Mouse (Mus musculus): Measurements from ENCODE around the gene Arl16. TPM values are rescaled to one million over a fixed set of nuclear protein-coding genes. Genes with fewer than 3 reads are reported as not detected.

Gene Arl16
- total RNA-seq, 2 experiments from 2014 or later = 19.8 to 20.2 TPM

- no peak for ATAC-seq (replicated peaks; ENCODE audit: poor library complexity)
These were observed 14.1 kb downstream of the Arl16 start, which contains the start of gene Pde6g for GRCm38 (mm10) chr11:120453306-120453705. Pde6g (minus strand) TSS chr11:120453500.

DNA sequence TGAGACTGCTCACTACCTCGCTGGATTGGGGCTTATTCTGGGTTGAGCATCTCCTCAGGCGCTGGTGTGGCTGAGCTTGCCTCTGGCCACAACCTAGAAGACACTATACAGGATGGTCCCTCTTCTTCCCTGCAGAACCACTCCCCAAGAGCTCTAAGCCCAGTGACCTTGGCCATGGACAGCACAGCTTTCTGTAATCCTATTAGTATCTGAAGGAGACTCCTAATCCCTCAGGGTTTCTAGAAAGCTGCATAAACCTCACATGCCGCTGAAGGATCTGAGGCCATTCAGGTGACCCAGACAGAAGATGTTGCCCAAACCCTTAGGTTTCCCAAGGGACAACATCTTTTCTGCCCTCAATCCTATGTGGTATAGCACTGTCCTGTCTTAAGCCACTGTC lies 15.2 kb downstream of the Arl16 start:
- ATAC-seq (replicated peaks; ENCODE audit: poor library complexity) = no peak

- ATAC-seq (replicated peaks; ENCODE audit: poor library complexity) = no peak
These were observed 20.2 kb downstream of the Arl16 start for GRCm38 (mm10) chr11:120447179-120447578.

- no peak for ATAC-seq (replicated peaks; ENCODE audit: poor library complexity)
These were observed 21.9 kb downstream of the Arl16 start for GRCm38 (mm10) chr11:120445475-120445874.

GRCm38 (mm10) chr11:120444106-120444505 lies 23.3 kb downstream of the Arl16 start:
- no peak for ATAC-seq (replicated peaks; ENCODE audit: poor library complexity)

DNA sequence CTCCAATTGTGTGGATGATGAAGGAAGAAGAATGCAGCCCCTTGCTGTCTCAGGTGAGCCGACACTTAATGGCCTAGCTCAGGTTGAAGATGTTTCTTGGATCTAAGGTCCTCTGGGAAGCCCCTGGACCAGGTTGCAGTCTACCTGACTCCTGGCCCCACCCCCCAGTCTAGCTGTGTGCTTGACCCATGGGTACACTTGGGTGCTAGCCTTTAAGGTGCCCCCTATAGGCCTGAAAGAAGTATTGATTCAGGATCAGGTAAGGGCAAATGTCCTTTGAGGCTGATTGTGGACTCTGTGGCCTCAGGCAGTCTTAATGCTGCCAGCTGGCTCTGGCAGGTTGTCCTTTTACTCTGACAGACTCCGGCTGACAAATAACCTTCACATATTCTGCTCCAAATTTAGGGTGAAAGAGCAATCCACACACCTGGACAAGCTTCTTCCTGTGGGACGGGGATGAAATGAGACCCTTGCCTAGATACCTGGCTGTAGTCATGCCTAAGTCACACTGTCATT lies 24.6 kb downstream of the Arl16 start:
- ATAC-seq (replicated peaks; ENCODE audit: poor library complexity) = no peak

DNA sequence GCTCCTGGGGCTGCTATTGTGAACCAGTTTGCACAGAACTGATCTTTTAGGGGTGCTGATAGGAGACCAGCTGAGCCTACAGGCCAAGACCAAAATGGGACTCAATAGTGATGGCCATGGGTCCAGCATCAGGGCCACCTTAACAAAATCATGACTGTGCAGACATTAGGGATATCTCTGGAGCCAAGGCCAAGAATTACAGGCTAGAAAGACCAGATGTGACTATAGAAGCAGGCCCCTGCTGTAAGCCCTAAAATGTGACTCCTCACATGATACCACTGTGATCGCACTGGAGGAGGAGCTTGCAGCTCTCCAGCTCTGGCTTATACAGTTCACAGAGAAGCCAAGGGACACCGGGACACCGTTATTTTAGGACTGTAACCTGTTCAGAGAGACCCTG lies 25.1 kb downstream of the Arl16 start, which contains the start of gene Tspan10:
Tspan10 (plus strand) TSS at position 301 of the 400 bp plus-strand sequence.
- ATAC-seq (replicated peaks; ENCODE audit: poor library complexity) = no peak

DNA sequence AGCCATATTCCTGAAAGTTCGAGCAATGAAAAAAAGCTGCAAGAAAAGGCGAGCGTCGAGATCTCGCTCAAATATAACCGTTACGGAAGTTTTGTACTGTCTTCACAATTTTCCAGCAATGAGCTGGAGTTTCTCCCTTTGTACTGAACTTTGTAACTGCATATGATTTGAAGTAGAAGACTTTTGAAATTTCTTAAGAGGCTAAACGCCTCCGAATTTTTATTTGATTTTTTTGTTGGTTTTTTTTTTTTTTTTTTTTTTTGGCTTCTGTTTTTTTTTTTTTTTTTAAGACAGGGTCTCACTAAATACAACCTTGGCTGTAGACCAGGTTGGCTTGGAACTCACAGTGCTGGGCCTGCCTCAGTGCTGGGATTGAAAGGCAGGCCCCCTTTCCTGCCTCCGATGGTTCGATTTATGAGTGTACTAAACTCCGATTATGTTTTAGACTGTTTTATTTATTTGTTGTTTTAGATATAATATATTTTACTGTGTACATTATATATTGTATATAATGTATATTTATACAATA lies 29.5 kb downstream of the Arl16 start:
- no peak for ATAC-seq (replicated peaks; ENCODE audit: poor library complexity)

DNA sequence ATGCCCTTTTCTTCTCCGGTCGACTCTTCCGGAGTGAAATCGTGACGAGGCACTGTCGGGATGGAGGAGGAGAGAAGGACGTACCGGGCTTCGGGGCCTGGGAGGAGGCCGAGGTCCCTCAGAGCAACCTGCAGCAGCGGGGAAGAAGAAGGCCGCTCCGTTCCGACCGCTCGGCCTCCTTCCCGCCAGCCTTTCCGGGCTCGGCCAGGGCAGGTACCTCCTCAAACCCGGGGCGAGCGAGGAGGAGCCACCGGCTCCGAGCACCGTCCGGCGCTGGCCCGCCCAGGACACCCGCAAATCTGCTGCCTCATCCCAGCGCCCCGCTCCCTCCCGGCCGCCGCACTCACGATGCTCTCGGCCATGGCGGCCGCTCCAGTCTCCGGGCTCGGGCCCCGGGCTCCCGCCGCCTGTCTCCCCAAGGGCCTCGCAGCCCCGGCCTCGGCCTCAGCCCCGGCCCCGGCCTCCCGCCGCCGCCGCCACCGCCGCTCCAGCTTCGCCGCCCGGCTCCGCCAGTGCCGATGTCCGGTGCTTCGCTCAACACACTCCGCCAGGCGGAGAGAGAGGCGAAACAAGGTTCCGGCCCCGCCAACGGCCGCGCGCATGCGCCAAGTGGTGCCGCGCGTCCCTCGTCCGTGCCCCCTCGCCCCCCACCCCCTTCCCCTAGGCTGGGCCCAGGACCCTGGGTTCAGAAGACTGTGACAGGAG lies 30.1 kb downstream of the Arl16 start, which contains the start of gene Nploc4:
Nploc4 (minus strand) TSS at position 557 of the 705 bp plus-strand sequence.
- ATAC-seq (replicated peaks; ENCODE audit: poor library complexity) = peak; percentile 95

GRCm38 (mm10) chr11:120426727-120427126 lies 40.7 kb downstream of the Arl16 start:
- no peak for ATAC-seq (replicated peaks; ENCODE audit: poor library complexity)

- ATAC-seq (replicated peaks; ENCODE audit: poor library complexity) = peak; percentile 84
These were observed 43.7 kb downstream of the Arl16 start for GRCm38 (mm10) chr11:120423569-120424295.

DNA sequence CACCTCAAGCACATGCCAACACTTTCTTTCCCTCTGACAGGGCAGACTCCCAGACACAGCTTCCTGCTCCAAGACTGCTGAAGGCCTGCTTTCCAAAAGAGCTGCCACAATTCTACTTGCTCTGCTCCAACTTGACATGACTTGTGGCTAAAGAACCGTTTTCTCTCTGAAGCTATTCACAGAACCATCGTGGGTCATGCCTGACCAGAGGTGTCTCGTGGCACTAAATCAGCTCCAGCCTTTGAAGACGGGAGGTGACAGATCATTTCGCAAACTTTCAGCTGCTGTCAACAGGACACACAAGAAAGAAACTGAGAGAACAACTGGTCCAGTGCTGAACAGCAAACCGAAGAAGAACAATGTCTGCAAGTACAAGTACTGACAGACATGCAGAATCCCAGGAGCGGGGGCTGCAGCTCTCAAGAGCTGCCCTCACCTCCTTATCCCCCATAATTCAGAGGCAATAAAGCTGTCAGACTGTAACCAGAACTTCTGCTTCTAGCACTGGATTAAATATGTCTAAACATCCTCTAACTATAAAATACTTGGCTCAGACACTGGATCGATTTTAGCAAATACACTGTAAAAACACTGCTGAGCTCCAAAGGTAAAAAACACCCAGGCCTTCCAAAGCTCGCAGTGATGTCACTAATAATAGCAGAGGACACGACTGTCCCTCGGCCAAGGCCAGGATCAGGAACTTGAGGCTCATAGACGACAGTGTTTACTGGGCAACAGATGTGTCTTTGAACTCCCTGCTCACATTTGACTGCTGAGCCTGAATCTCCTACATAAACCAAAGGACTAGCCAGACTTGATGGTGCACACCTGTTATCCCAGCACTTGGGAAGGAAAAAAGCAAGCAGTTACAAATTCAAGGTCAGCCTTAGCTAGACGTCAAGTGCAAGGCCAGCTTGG lies 44.5 kb downstream of the Arl16 start:
- no peak for ATAC-seq (replicated peaks; ENCODE audit: poor library complexity)

DNA sequence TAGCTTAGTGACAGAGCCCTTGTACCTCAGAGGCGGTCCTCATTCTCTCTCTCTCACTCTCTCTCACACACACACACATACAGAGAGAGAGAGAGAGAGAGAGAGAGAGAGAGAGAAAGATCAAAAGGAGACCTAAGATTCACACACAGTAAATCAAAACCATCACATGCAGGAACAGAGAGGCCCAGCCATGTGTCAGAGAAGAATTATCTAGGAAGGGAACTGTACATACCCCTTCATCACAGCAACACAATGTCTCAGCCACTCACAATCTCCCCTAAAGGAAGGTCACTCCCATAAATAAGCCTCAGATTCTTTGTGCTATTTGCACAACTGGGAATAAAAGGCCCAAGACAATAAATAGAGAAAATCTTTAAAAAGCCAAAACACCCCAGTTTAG lies 48.8 kb downstream of the Arl16 start:
- ATAC-seq (replicated peaks; ENCODE audit: poor library complexity) = no peak

- no peak for ATAC-seq (replicated peaks; ENCODE audit: poor library complexity)
These were observed 49.6 kb downstream of the Arl16 start for GRCm38 (mm10) chr11:120417852-120418251.

Other genes starting within 250 kb of the Arl16 start
- gene Bahcc1, start 234.7 kb downstream of the Arl16 start, total RNA-seq (2015) = 12.1 and 17.2 TPM in 2 replicates
- gene Bahcc1, start 234.7 kb downstream of the Arl16 start, total RNA-seq (2017) = 3.9 and 5.4 TPM in 2 replicates
- gene Actg1, start 119.1 kb downstream of the Arl16 start, total RNA-seq (2015) = 1,607 and 1,783 TPM in 2 replicates
- gene Actg1, start 119.1 kb downstream of the Arl16 start, total RNA-seq (2017) = 724 and 844 TPM in 2 replicates
- gene Fscn2, start 106.1 kb downstream of the Arl16 start, total RNA-seq (2015) = not detected in 2 replicates
- not detected in 2 replicates for gene Fscn2, start 106.1 kb downstream of the Arl16 start, total RNA-seq (2017)
- gene Faap100, start 88.8 kb downstream of the Arl16 start, total RNA-seq (2015) = 10.8 and 11.0 TPM in 2 replicates
- gene Faap100, start 88.8 kb downstream of the Arl16 start, total RNA-seq (2017) = 6.5 and 7.0 TPM in 2 replicates
- 37.2 and 41.0 TPM in 2 replicates for gene Nploc4, start 29.9 kb downstream of the Arl16 start, total RNA-seq (2015)
- 34.3 and 35.4 TPM in 2 replicates for gene Nploc4, start 29.9 kb downstream of the Arl16 start, total RNA-seq (2017)
- not detected in 2 replicates for gene Tspan10, start 25.0 kb downstream of the Arl16 start, total RNA-seq (2015)
- gene Tspan10, start 25.0 kb downstream of the Arl16 start, total RNA-seq (2017) = not detected in 2 replicates
- gene Pde6g, start 14.1 kb downstream of the Arl16 start, total RNA-seq (2015) = 0.27 and 0.32 TPM in 2 replicates
- not detected in 2 replicates for gene Pde6g, start 14.1 kb downstream of the Arl16 start, total RNA-seq (2017)
- 10.4 and 10.7 TPM in 2 replicates for gene Oxld1, start 9.5 kb downstream of the Arl16 start, total RNA-seq (2015)
- gene Oxld1, start 9.5 kb downstream of the Arl16 start, total RNA-seq (2017) = 9.7 and 14.8 TPM in 2 replicates
- gene Ccdc137, start 9.5 kb downstream of the Arl16 start, total RNA-seq (2015) = 24.9 and 27.2 TPM in 2 replicates
- 57.1 and 58.3 TPM in 2 replicates for gene Ccdc137, start 9.5 kb downstream of the Arl16 start, total RNA-seq (2017)
- 107 and 121 TPM in 2 replicates for gene Mrpl12, start 17.0 kb upstream of the Arl16 start, total RNA-seq (2015)
- gene Mrpl12, start 17.0 kb upstream of the Arl16 start, total RNA-seq (2017) = 136 and 142 TPM in 2 replicates
- gene Slc25a10, start 24.2 kb upstream of the Arl16 start, total RNA-seq (2015) = 11.9 and 14.4 TPM in 2 replicates
- gene Slc25a10, start 24.2 kb upstream of the Arl16 start, total RNA-seq (2017) = 16.2 and 19.7 TPM in 2 replicates
- not detected in 2 replicates for gene Gcgr, start 63.1 kb upstream of the Arl16 start, total RNA-seq (2015)
- gene Gcgr, start 63.1 kb upstream of the Arl16 start, total RNA-seq (2017) = not detected in 2 replicates
- gene Mcrip1, start 82.1 kb upstream of the Arl16 start, total RNA-seq (2015) = 71.6 and 75.3 TPM in 2 replicates
- gene Mcrip1, start 82.1 kb upstream of the Arl16 start, total RNA-seq (2017) = 24.2 and 25.8 TPM in 2 replicates
- not detected in 2 replicates for gene Ppp1r27, start 83.5 kb upstream of the Arl16 start, total RNA-seq (2015)
- gene Ppp1r27, start 83.5 kb upstream of the Arl16 start, total RNA-seq (2017) = 1.3 TPM in 1 of 2 replicates, not detected in the other
- gene P4hb, start 105.6 kb upstream of the Arl16 start, total RNA-seq (2015) = 669 and 748 TPM in 2 replicates
- 1,254 and 1,320 TPM in 2 replicates for gene P4hb, start 105.6 kb upstream of the Arl16 start, total RNA-seq (2017)
- 401 and 420 TPM in 2 replicates for gene Arhgdia, start 114.0 kb upstream of the Arl16 start, total RNA-seq (2015)
- 177 and 193 TPM in 2 replicates for gene Arhgdia, start 114.0 kb upstream of the Arl16 start, total RNA-seq (2017)
- 197 and 227 TPM in 2 replicates for gene Alyref, start 130.8 kb upstream of the Arl16 start, total RNA-seq (2015)
- 266 and 298 TPM in 2 replicates for gene Alyref, start 130.8 kb upstream of the Arl16 start, total RNA-seq (2017)
- 66.2 and 67.6 TPM in 2 replicates for gene Anapc11, start 130.8 kb upstream of the Arl16 start, total RNA-seq (2015)
- 22.9 and 25.7 TPM in 2 replicates for gene Anapc11, start 130.8 kb upstream of the Arl16 start, total RNA-seq (2017)
- 0.59 TPM in 1 of 2 replicates, not detected in the other for gene Npb, start 140.9 kb upstream of the Arl16 start, total RNA-seq (2015)
- gene Npb, start 140.9 kb upstream of the Arl16 start, total RNA-seq (2017) = not detected in 2 replicates
- gene Pcyt2, start 150.3 kb upstream of the Arl16 start, total RNA-seq (2015) = 15.9 and 20.2 TPM in 2 replicates
- gene Pcyt2, start 150.3 kb upstream of the Arl16 start, total RNA-seq (2017) = 23.8 and 24.5 TPM in 2 replicates
- gene Sirt7, start 157.6 kb upstream of the Arl16 start, total RNA-seq (2015) = 22.9 and 24.2 TPM in 2 replicates
- 60.4 and 63.4 TPM in 2 replicates for gene Sirt7, start 157.6 kb upstream of the Arl16 start, total RNA-seq (2017)
- gene Mafg, start 166.0 kb upstream of the Arl16 start, total RNA-seq (2015) = 15.0 and 16.4 TPM in 2 replicates
- gene Mafg, start 166.0 kb upstream of the Arl16 start, total RNA-seq (2017) = 24.2 and 29.5 TPM in 2 replicates
- 9.8 and 10.3 TPM in 2 replicates for gene Pycr1, start 176.2 kb upstream of the Arl16 start, total RNA-seq (2015)
- gene Pycr1, start 176.2 kb upstream of the Arl16 start, total RNA-seq (2017) = 5.1 and 6.2 TPM in 2 replicates
- 1.3 and 1.5 TPM in 2 replicates for gene Myadml2, start 180.6 kb upstream of the Arl16 start, total RNA-seq (2015)
- gene Myadml2, start 180.6 kb upstream of the Arl16 start, total RNA-seq (2017) = 4.0 TPM in 1 of 2 replicates, not detected in the other
- not detected in 2 replicates for gene Notum, start 193.6 kb upstream of the Arl16 start, total RNA-seq (2015)
- gene Notum, start 193.6 kb upstream of the Arl16 start, total RNA-seq (2017) = not detected in 2 replicates
- gene Aspscr1, start 205.4 kb upstream of the Arl16 start, total RNA-seq (2015) = 39.6 and 54.6 TPM in 2 replicates
- 33.7 and 46.6 TPM in 2 replicates for gene Aspscr1, start 205.4 kb upstream of the Arl16 start, total RNA-seq (2017)
- 116 and 136 TPM in 2 replicates for gene Cenpx, start 246.1 kb upstream of the Arl16 start, total RNA-seq (2015)
- 100 and 106 TPM in 2 replicates for gene Cenpx, start 246.1 kb upstream of the Arl16 start, total RNA-seq (2017)
- 10.6 and 11.0 TPM in 2 replicates for gene Lrrc45, start 246.3 kb upstream of the Arl16 start, total RNA-seq (2015)
- gene Lrrc45, start 246.3 kb upstream of the Arl16 start, total RNA-seq (2017) = 37.6 and 42.3 TPM in 2 replicates

All from megakaryocyte progenitor cell, adult 5-6 weeks (primary cell).